Mouse (Mus musculus): ENCODE measurements around the gene Zdhhc22.

DNA sequence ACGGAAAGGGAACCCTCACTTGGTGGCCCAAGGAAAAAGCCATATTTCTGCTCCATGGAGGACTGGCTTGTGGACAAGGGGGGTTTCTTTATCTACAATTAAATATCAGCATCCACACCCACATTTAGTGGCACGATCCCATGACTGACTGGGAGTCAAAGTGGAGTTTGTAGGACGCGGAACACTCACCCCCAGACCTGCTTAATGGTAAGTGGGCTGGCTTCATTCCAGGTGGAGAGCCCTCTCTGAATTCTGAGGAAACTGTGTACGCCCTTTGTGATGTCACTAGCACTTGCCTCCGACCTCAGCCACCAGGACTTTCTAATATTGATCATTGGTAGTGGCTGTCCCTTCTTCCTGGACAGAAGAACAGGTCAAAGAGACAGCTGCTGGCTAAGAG, 30.8 kb upstream of the Zdhhc22 start, which contains the start of gene Tmem63c:
- TF ChIP-seq POLR2A (IDR thresholded peaks at IDR 0.05; ENCODE audit: insufficient read depth, low read depth, low read length) (no peak), EP300 (IDR thresholded peaks at IDR 0.05; ENCODE audit: insufficient read depth, low read depth, low read length) (no peak), CTCF (IDR thresholded peaks at IDR 0.05) (no peak)
